Mouse (Mus musculus) myocyte (in vitro differentiated cells): ENCODE measurements around the gene Rab40b. TPM values are rescaled to one million over a fixed set of nuclear protein-coding genes. Genes with fewer than 3 reads are reported as not detected.

Experiments
- H3K27me3 ChIP-seq: one replicate; pipeline ENCODE4 v1.6.1; 2011; ENCODE audit not compliant: control insufficient read depth, insufficient read depth, insufficient read length
- H3K36me3 ChIP-seq: one replicate; pipeline ENCODE4 v1.6.1; 2011; ENCODE audit not compliant: control insufficient read depth, insufficient read depth
- H3K4me2 ChIP-seq: one replicate; pipeline ENCODE4 v1.6.1; 2011; ENCODE audit warnings: low read depth, control low read depth
- H3K4me3 ChIP-seq: one replicate; pipeline ENCODE4 v1.5.1; 2011; ENCODE audit warnings: mild to moderate bottlenecking, control low read depth, moderate library complexity
- H3K79me2 ChIP-seq: one replicate; pipeline ENCODE4 v1.6.1; 2011; ENCODE audit not compliant: control insufficient read depth, insufficient read depth
- H3ac ChIP-seq: one replicate; pipeline ENCODE4 v1.6.1; 2011; ENCODE audit not compliant: control insufficient read depth, insufficient read length
- CEBPB ChIP-seq: IDR thresholded peaks from 2 replicates; pipeline ENCODE4 v1.6.1; 2011; ENCODE audit warnings: mild to moderate bottlenecking, moderate library complexity; ENCODE audit not compliant: poor library complexity, insufficient read depth, severe bottlenecking
- E2F4 ChIP-seq: IDR thresholded peaks from one replicate; pipeline ENCODE4 v1.6.1; 2011; ENCODE audit warnings: mild to moderate bottlenecking, control low read depth, moderate library complexity; ENCODE audit not compliant: insufficient read depth
- MAX ChIP-seq: IDR thresholded peaks from one replicate; pipeline ENCODE4 v1.6.1; 2011; ENCODE audit warnings: low read depth, mild to moderate bottlenecking, control low read depth
- MYOD1 ChIP-seq, 3 experiments: IDR thresholded peaks; one replicate each; pipeline ENCODE4 v1.6.1; 2011; ENCODE audit warnings: control low read depth in 2 of 3, low read depth in 2 of 3, mild to moderate bottlenecking in 2 of 3, moderate library complexity in 1 of 3; ENCODE audit not compliant: insufficient read length in 2 of 3, control insufficient read depth in 1 of 3
- MYOG ChIP-seq, 3 experiments: IDR thresholded peaks; one replicate each; pipeline ENCODE4 v1.6.1; 2011; ENCODE audit warnings: control low read depth in 2 of 3, low read depth in 2 of 3, mild to moderate bottlenecking in 2 of 3; ENCODE audit not compliant: insufficient read length in 2 of 3, control insufficient read depth in 1 of 3, insufficient read depth in 1 of 3
- POLR2A ChIP-seq: IDR thresholded peaks from one replicate; pipeline ENCODE4 v1.6.1; 2011; ENCODE audit warnings: low read depth, mild to moderate bottlenecking, control low read depth, moderate library complexity; ENCODE audit not compliant: insufficient read length
- POLR2AphosphoS2 ChIP-seq: IDR thresholded peaks from one replicate; pipeline ENCODE4 v1.6.1; 2011; ENCODE audit warnings: low read depth, control low read depth; ENCODE audit not compliant: insufficient read length
- REST ChIP-seq: IDR thresholded peaks from one replicate; pipeline ENCODE4 v1.6.1; 2011; ENCODE audit warnings: mild to moderate bottlenecking, control low read depth, moderate library complexity; ENCODE audit not compliant: insufficient read depth, insufficient read length
- SRF ChIP-seq: IDR thresholded peaks from one replicate; pipeline ENCODE4 v1.6.1; 2011; ENCODE audit warnings: low read depth; ENCODE audit not compliant: control insufficient read depth, insufficient read length
- TCF12 ChIP-seq: IDR thresholded peaks from one replicate; pipeline ENCODE4 v1.6.1; 2011; ENCODE audit warnings: mild to moderate bottlenecking, control low read depth; ENCODE audit not compliant: poor library complexity, insufficient read depth, severe bottlenecking
- TCF3 ChIP-seq: IDR thresholded peaks from one replicate; pipeline ENCODE4 v1.6.1; 2011; ENCODE audit warnings: low read depth, control low read depth; ENCODE audit not compliant: insufficient read length
- USF1 ChIP-seq: IDR thresholded peaks from one replicate; pipeline ENCODE4 v1.6.1; 2011; ENCODE audit warnings: low read depth, mild to moderate bottlenecking, control low read depth, moderate library complexity
- polyA plus RNA-seq: library from polyadenylated mRNA; unstranded; fragments of >200 nt; fragmentation: generic; extraction: Trizol; gene quantifications from one replicate; pipeline ENCODE4 v1.2.1, GENCODE M21; 2012; ENCODE audit warnings: missing spikeins

The Rab40b gene
- polyA plus RNA-seq, 1 experiment = 13.5 TPM

GRCm38 (mm10) chr11:121380294-121380693 is 7.8 kb downstream of the Rab40b start:
- Histone ChIP-seq H3K27me3 (no peaks in the 10 kb centered on the region), H3K4me3 (no peak overlapping the region)
- TF ChIP-seq MYOG (IDR thresholded peaks at IDR 0.05; ENCODE audit: control insufficient read depth in 1 of 3, insufficient read depth in 1 of 3, insufficient read length in 2 of 3, low read depth in 2 of 3) (no peak), E2F4 (no peak), MAX (no peak), TCF12 (no peak), REST (no peak), POLR2AphosphoS2 (no peak)

GRCm38 (mm10) chr11:121378644-121379043 is 9.4 kb downstream of the Rab40b start:
- Histone ChIP-seq H3K79me2 (no peaks in the 10 kb centered on the region), H3ac (no peak overlapping the region), H3K4me3 (no peak overlapping the region), H3K36me3 (no peaks in the 10 kb centered on the region), H3K27me3 (no peaks in the 10 kb centered on the region), H3K4me2 (no peak overlapping the region)
- TF ChIP-seq MYOG (IDR thresholded peaks at IDR 0.05; ENCODE audit: control insufficient read depth in 1 of 3, insufficient read depth in 1 of 3, insufficient read length in 2 of 3, low read depth in 2 of 3) (no peak), POLR2A (no peak), REST (no peak), TCF12 (no peak), USF1 (no peak), POLR2AphosphoS2 (no peak), E2F4 (no peak), CEBPB (no peak), MYOD1 (IDR thresholded peaks at IDR 0.05; ENCODE audit: control insufficient read depth in 1 of 3, insufficient read length in 2 of 3, low read depth in 2 of 3) (no peak), MAX (no peak), SRF (no peak), TCF3 (no peak)

More at GRCm38 (mm10) chr11:121380294-121380693, 7.8 kb downstream of the Rab40b start:
- Histone ChIP-seq H3ac (no peak overlapping the region), H3K4me2 (no peak overlapping the region), H3K36me3 (no peaks in the 10 kb centered on the region), H3K79me2 (no peaks in the 10 kb centered on the region)

- Histone ChIP-seq H3K4me2 (no peak overlapping the region), H3K36me3 (no peaks in the 10 kb centered on the region)
Measured at GRCm38 (mm10) chr11:121373305-121373704, 14.7 kb downstream of the Rab40b start.

GRCm38 (mm10) chr11:121370337-121370994 is 17.6 kb downstream of the Rab40b start:
- H3K4me3 ChIP-seq = no peak overlapping the region
- no peak overlapping the region for H3K4me2 ChIP-seq

More at GRCm38 (mm10) chr11:121373305-121373704, 14.7 kb downstream of the Rab40b start:
- Histone ChIP-seq H3K27me3 (no peaks in the 10 kb centered on the region), H3ac (no peak overlapping the region), H3K79me2 (no peaks in the 10 kb centered on the region), H3K4me3 (no peak overlapping the region)
- TF ChIP-seq MYOG (IDR thresholded peaks at IDR 0.05; ENCODE audit: control insufficient read depth in 1 of 3, insufficient read depth in 1 of 3, insufficient read length in 2 of 3, low read depth in 2 of 3) (peak in 1 of 3 experiments; percentile 30), E2F4 (no peak), TCF12 (no peak), MYOD1 (IDR thresholded peaks at IDR 0.05; ENCODE audit: control insufficient read depth in 1 of 3, insufficient read length in 2 of 3, low read depth in 2 of 3) (peak in 1 of 3 experiments; percentile 11), SRF (no peak), CEBPB (no peak), MAX (no peak), USF1 (no peak), POLR2AphosphoS2 (no peak), REST (no peak), POLR2A (no peak), TCF3 (no peak)

GRCm38 (mm10) chr11:121369622-121370021 is 18.4 kb downstream of the Rab40b start:
- Histone ChIP-seq H3K27me3 (no peaks in the 10 kb centered on the region), H3K4me3 (no peak overlapping the region), H3K79me2 (no peaks in the 10 kb centered on the region), H3K4me2 (no peak overlapping the region), H3K36me3 (no peaks in the 10 kb centered on the region), H3ac (no peak overlapping the region)
- TF ChIP-seq E2F4 (no peak), MAX (no peak), POLR2A (no peak), REST (no peak), MYOD1 (IDR thresholded peaks at IDR 0.05; ENCODE audit: control insufficient read depth in 1 of 3, insufficient read length in 2 of 3, low read depth in 2 of 3) (no peak), POLR2AphosphoS2 (no peak), TCF12 (no peak), USF1 (no peak), SRF (no peak)

More at GRCm38 (mm10) chr11:121370337-121370994, 17.6 kb downstream of the Rab40b start:
- H3K79me2 ChIP-seq = no peaks in the 10 kb centered on the region
- TF ChIP-seq TCF3 (no peak), TCF12 (no peak), USF1 (no peak)
- H3ac ChIP-seq = no peak overlapping the region
- no peaks in the 10 kb centered on the region for H3K27me3 ChIP-seq
- no peaks in the 10 kb centered on the region for H3K36me3 ChIP-seq
